Mouse (Mus musculus) gastrocnemius, adult 8-10 months (tissue): Measurements from ENCODE around the gene Sdsl. TPM values are rescaled to one million over a fixed set of nuclear protein-coding genes. Genes with fewer than 3 reads are reported as not detected.
"Not testable (repeated sequence)": the region's sequence is repeated elsewhere in the genome, so short reads cannot be mapped to it uniquely, and the experiment has no call there.

ENCODE experiments used
- DNase-seq, 2 experiments: peaks; one replicate each; pipeline ENCODE4 v3.0.0; 2022; ENCODE audit warnings: low spot score in 2 of 2
- total RNA-seq, 4 experiments: library from RNA; stranded (reverse); gene quantifications; 2 replicates each; pipeline ENCODE4 v1.2.4; 2022

Sdsl gene
- under 1 TPM; 0.32 to 0.73 (median 0.66) TPM for total RNA-seq

GRCm38 (mm10) chr5:120472770-120473169, at the start of gene Sdsl:
Gene Sdsl, minus strand, starts transcription at chr5:120472810.
- DNase-seq, result no peak

DNA sequence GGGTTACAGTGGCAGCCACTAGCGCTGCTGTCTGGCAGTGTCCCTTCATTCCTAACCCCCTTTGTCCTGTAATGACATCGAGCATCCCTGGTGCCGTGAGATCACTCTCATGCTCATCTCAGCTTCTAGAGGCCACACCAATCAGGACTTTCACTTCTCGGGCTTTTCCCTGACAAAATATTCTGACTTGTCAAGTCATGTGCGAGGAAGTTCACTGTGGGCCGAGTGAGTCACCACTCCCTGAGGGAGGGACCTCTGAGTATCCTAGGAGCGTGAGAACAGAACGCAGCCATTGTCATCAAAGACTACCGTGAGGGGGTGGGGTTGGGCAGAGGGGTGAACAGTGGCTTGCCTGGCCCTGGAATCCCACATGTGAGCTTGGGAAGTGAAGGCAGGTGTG, 44.9 kb upstream of the Sdsl start:
- peak; percentile 52 to 67 for DNase-seq

DNA sequence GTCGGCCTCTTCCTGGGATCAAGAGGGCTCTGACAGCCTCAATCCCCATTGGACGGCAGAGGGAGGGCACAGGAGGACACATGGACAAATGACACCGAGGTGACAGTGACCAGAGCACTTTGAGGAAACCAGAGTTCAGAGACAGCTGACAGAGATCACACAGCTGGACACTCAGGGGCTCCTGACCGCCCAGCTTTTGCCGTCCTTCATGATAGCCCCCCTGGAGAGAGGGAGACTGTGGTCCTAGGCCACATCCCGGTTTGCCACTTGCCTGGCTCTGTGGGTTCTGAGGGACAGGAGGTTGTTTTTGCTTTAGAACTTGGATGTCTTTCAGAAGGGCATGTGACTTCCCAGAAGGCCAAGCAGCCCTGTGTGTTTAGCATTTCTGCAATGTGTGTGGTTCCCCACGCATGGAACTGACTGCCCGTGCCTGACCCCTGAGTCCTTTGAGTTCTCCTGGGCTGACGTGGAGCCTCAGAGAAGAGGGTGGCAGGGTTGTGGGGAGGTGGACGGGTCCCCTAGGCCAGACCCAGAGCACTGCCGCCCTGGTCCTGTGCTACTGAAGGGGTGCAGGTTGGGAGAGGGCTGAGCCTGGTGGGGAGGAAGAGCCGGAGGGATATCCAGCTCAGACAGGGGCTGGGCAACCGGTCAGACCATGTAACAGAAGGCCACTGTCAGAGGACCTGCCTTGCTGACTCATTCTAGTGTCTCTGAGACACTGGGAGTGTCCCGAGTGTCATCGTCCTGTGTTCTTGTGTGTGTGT, 43.8 kb upstream of the Sdsl start:
- DNase-seq, result no peak

- no peak for DNase-seq
Measured at GRCm38 (mm10) chr5:120515451-120515850, 42.8 kb upstream of the Sdsl start.

- DNase-seq, result no peak
Measured at GRCm38 (mm10) chr5:120514754-120515153, 42.1 kb upstream of the Sdsl start.

DNA sequence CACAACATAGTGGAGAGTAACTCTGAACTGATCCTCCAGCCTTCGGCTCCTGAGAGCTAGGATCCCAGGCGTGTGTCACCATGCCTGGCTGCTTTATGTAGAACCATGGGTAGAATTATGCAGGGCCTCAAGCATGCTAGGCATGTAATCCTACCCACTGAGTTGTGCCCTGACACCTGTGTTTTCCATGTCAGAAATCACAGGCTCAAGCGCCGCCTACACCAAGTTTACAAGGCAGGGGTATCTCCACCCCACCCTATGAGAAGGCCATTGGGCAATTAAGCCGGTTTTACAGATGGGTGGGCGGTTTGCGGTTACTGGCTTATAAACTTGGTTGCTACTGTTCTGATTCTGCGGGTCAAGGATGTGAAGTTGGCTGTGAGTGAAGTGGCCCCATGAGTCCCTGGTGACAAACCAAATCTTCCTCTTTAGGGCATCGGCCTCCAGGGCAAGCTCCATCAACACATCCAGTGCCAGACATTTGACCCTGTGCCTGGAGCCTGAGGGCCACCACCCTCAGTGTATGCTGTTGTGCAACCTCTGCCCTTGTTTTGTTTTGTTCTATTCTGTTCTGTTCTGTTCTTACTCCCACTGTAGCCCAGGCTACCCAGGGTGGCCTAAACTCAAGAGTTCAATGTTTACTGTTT, 41.5 kb upstream of the Sdsl start:
- no peak for DNase-seq

DNA sequence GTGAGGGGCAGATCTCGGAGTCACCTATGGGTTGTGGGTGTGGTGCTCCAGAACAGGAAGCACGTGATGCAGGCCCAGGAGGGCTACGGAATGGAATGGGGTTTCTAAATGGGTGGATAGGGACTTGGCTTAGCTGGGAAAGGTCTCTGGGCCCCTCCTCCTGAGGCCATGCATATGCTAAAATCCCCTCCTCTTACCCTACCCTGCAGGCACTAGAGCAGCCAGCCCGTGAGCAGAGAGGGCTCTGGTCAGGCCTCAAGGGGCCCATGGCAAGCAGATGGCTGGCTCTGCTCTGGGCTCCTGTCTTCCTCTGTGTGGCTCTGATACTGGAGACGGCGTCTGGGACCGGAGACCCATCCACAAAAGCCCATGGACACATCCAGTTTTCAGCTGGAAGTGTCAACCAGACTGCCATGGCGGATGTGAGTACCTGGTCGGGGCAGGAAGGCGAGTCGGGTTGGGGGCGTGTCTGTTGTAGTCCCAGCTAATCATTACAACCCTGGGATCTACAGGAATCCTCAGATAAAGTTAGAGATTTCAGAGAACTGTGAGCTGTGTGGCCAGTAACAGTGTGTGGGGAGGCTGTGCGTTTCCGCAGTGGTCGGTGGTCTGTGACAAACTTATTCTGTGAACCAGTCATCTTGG, 40.4 kb upstream of the Sdsl start:
- no peak for DNase-seq

DNA sequence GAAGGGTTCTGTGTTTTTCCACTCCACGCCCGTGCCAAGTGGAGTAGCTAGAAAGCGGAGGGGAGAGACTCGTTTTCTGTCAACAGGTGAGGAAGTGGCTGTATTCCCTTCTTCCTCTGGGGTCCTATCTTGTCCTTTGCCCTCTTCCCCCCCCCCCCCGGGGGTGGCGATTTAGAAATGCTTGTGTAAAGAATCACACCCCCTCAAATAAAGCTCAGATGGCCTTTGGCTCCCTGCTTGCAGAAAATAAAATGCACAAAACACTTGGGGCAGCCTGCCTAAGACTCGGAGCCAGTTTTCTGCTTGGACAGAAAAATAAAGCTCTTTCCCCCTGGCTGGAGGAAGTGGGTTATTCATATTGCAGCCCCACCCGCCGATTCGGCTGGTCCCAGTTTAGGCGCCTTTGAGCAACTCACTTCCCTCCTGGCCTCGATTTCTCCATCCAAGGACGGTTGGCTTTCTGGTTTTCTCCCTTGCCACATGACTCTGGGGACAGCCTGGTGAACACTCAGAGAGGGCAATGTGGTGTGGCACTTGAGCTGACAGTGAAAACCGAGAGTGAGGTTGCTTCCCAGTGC, 39.1 kb upstream of the Sdsl start:
- DNase-seq, result no peak

GRCm38 (mm10) chr5:120510982-120511642, 38.5 kb upstream of the Sdsl start, which contains the start of gene Slc8b1:
Gene Slc8b1, plus strand, starts transcription at chr5:120511168.
- DNase-seq, result peak; percentile 97

GRCm38 (mm10) chr5:120507311-120507710, 34.7 kb upstream of the Sdsl start:
- DNase-seq, result no peak

DNA sequence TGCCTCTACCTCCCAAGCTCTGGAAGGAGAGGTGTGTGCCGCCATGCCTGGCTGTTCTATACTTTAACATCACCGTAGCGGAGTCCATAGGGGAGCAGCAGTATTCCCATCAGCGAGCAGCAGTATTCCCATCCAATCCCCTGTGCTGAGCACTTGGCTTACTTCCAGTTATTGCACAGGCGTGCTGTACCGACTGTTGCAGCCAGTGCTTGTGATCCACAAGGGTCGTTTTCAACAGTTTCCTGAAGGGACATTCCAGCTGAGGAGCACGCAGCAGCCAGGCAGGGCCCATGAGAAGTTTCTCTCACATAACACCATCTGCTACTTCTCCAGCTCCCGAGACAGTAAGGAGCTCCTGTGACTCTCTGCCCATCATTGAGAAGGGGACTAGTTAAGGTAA, 33.9 kb upstream of the Sdsl start:
- no peak for DNase-seq

- DNase-seq, result no peak
Measured at GRCm38 (mm10) chr5:120505781-120506180, 33.2 kb upstream of the Sdsl start.

DNA sequence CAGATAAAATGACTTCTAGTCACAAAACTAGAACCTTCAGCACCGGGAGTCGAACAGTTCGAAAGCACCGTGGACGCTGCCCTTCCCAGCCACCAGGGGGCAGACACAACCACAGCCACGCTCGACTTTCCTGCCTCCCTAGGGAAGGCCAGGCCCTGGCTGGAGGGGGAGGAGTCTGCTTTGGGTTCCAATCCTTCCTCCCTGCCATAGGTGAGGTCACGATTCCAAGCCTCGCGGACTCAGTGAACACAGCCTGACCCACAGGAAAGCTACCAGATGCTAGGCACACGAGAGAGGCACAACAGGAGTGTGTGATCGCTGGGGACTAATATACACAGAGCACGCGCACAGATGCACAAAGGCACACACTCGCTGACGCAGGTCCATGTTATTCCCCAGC, 32.8 kb upstream of the Sdsl start:
- DNase-seq, result peak; percentile 73 to 78

GRCm38 (mm10) chr5:120503144-120503795, 30.7 kb upstream of the Sdsl start, which contains the start of gene Plbd2:
Gene Plbd2, minus strand, starts transcription at chr5:120503625.
- peak; percentile 37 to 69 for DNase-seq

GRCm38 (mm10) chr5:120502675-120503143, 30.1 kb upstream of the Sdsl start:
- no peak for DNase-seq

- no peak for DNase-seq
Measured at GRCm38 (mm10) chr5:120502147-120502621, 29.6 kb upstream of the Sdsl start.

DNA sequence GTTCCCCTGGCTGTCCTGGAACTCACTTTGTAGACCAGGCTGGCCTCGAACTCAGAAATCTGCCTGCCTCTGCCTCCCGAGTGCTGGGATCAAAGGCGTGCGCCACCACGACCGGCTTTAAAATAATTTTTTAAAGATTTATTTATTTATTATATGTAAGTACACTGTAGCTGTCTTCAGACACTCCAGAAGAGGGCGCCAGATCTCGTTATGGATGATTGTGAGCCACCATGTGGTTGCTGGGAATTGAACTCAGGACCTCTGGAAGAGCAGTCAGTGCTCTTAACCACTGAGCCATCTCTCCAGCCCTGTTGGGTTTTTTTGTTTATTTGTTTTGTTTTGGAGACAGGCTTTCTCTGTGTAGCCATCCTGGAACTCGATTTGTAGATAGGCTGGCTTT, 28.0 kb upstream of the Sdsl start:
- DNase-seq, result not testable (repeated sequence)

DNA sequence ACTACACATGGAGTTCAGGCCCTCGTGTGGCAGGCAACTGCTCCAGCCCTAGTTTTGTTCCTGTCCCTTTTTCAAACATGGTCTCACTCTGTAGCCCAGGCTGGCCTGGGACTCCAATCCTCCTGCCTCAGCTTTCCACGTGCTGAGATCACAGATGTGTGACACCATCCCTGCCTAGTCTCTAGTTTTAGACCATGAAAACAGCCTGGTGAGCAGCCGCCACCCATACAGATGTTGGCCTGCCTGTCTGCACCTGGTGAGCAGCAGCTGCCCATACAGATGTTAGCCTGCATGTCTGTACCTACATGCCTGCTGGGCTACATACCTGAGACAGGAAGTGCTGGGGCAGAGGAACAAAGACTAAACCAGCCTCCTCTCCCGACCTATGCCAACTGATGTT, 26.6 kb upstream of the Sdsl start:
- no peak for DNase-seq

DNA sequence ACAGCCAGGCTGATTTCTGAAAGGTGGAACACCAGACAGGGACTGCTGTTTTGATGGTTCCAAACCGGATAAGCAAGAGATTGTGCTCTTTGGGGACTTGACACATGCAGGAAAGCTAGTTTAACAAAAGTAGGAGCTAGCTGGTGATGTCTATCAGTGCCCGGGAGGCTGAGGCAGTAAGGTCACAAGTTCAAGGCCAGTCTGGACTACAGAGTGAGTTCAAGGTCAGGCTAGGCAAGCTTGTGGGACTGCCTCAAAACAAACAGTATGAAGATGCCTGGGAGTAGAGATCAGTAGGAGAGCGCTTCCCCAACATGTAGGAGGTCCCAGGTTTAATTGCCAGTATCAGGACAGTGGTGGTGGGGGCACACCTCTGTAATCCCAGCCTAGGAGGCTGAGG, 24.5 kb upstream of the Sdsl start:
- DNase-seq, result no peak

DNA sequence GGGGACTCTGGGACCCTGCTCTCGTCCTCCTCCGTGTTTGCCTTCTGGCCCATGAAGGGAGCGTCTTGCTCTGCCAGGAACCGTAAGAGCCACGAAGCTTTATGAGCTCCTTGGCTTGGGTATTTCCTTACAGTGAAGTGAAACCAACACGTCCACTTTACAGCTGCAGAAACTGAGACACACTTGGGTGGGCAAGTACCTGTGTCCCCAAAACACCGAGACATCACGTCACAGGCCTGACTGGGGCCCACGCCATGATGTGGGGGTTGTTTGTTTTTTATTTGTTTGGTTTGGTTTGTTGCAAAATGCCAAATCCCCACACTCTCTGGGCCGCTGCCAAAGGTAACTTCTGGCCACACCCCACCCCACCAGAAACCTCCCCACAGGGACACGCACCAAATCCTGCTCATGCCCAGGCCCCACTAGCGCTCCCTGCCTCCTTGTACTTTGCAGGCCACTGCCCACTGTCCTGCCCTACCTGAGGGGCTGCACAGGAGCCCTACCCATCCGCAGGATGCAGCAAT, 23.2 kb upstream of the Sdsl start:
- DNase-seq, result no peak
